Mouse (Mus musculus) gastrocnemius, adult 2 months (tissue): Measurements from ENCODE around the gene Il4ra. TPM values are rescaled to one million over a fixed set of nuclear protein-coding genes. Genes with fewer than 3 reads are reported as not detected.

ENCODE experiments used
- DNase-seq: peaks from one replicate; pipeline ENCODE4 v3.0.0; 2022
- H3K27ac ChIP-seq: fragments of 200-600 bp; 2 replicates; pipeline ENCODE4 v1.8.1; 2022; ENCODE audit warnings: mild to moderate bottlenecking
- H3K4me3 ChIP-seq: fragments of 200-600 bp; 2 replicates; pipeline ENCODE4 v1.8.1; 2022; ENCODE audit warnings: mild to moderate bottlenecking, moderate library complexity
- CTCF ChIP-seq: fragments of 200-600 bp; IDR thresholded peaks from 2 replicates; pipeline ENCODE4 v1.8.1; 2022; ENCODE audit warnings: antibody characterized with exemption, mild to moderate bottlenecking, moderate library complexity
- intact Hi-C: fragments of 180-260 bp; cut with DNase I; formaldehyde crosslinking; loops from one replicate; pipeline ENCODE4 v1.15.1; 2025
- total RNA-seq, 2 experiments: library from RNA; stranded (reverse); gene quantifications; 2 replicates each; pipeline ENCODE4 v1.2.3; 2021

Il4ra gene
- total RNA-seq, 2 experiments from 2014 or later, result 5.1 to 6.5 TPM

GRCm38 (mm10) chr7:125564316-125565024 is 12.6 kb downstream of the Il4ra start:
- no peak for TF ChIP-seq CTCF
- no peak overlapping the region for H3K27ac ChIP-seq
- intact Hi-C loops, result no loop called here
- H3K4me3 ChIP-seq, result no peak overlapping the region
- DNase-seq, result no peak

- intact Hi-C loops, result no loop called here
- no peak for TF ChIP-seq CTCF
Observed at GRCm38 (mm10) chr7:125565516-125566285, 13.8 kb downstream of the Il4ra start.

GRCm38 (mm10) chr7:125566420-125566819 is 14.5 kb downstream of the Il4ra start:
- no peak for DNase-seq
- intact Hi-C loops, result no loop called here
- TF ChIP-seq CTCF, result no peak
- Histone ChIP-seq H3K27ac (peak overlapping the region; percentile 38; the same call in 1 of the 2 replicates), H3K4me3 (no peak overlapping the region)

More at GRCm38 (mm10) chr7:125565516-125566285, 13.8 kb downstream of the Il4ra start:
- no peak for DNase-seq
- Histone ChIP-seq H3K27ac (peak overlapping the region; percentile 38; the same call in 1 of the 2 replicates), H3K4me3 (no peak overlapping the region)

- Histone ChIP-seq H3K27ac (no peak overlapping the region), H3K4me3 (no peak overlapping the region)
- intact Hi-C loops, result no loop called here
- no peak for DNase-seq
- TF ChIP-seq CTCF, result no peak
Observed at GRCm38 (mm10) chr7:125568888-125569287, 17.0 kb downstream of the Il4ra start.

- TF ChIP-seq CTCF, result no peak
- no peak overlapping the region for H3K4me3 ChIP-seq
- H3K27ac ChIP-seq, result no peak overlapping the region
- DNase-seq, result no peak
- intact Hi-C loops, result no loop called here
Observed at GRCm38 (mm10) chr7:125571891-125572290, 20.0 kb downstream of the Il4ra start.

GRCm38 (mm10) chr7:125572737-125573136 is 20.8 kb downstream of the Il4ra start:
- H3K4me3 ChIP-seq, result no peak overlapping the region
- H3K27ac ChIP-seq, result peak overlapping the region; percentile 24
- intact Hi-C loops, result no loop called here
- DNase-seq, result peak; percentile 47
- TF ChIP-seq CTCF, result no peak

GRCm38 (mm10) chr7:125573849-125574248 is 21.9 kb downstream of the Il4ra start:
- Histone ChIP-seq H3K4me3 (no peak overlapping the region), H3K27ac (no peak overlapping the region)
- no peak for DNase-seq
- intact Hi-C loops, result no loop called here
- TF ChIP-seq CTCF, result no peak

- intact Hi-C loops, result loop anchor here (5.0 kb wide), 1 partner anchor 83 kb away; the partner anchor contains the start of gene Nsmce1
- DNase-seq, result no peak
Observed at GRCm38 (mm10) chr7:125574832-125575231, 22.9 kb downstream of the Il4ra start.

GRCm38 (mm10) chr7:125575738-125576540 is 24.0 kb downstream of the Il4ra start:
- intact Hi-C loops, result loop anchor here (5.0 kb wide), 1 partner anchor 84 kb away; the partner anchor contains the start of gene Nsmce1
- DNase-seq, result no peak
- TF ChIP-seq CTCF, result no peak
- H3K4me3 ChIP-seq, result no peak overlapping the region
- no peak overlapping the region for H3K27ac ChIP-seq

More at GRCm38 (mm10) chr7:125574832-125575231, 22.9 kb downstream of the Il4ra start:
- Histone ChIP-seq H3K27ac (no peak overlapping the region), H3K4me3 (no peak overlapping the region)
- no peak for TF ChIP-seq CTCF

GRCm38 (mm10) chr7:125576982-125577381 is 25.1 kb downstream of the Il4ra start:
- DNase-seq, result peak; percentile 78
- TF ChIP-seq CTCF, result no peak
- intact Hi-C loops, result loop anchor here (5.0 kb wide), 1 partner anchor 85 kb away; the partner anchor contains the start of gene Nsmce1
- Histone ChIP-seq H3K27ac (peak overlapping the region; percentile 49; the same call in 1 of the 2 replicates), H3K4me3 (no peak overlapping the region)

GRCm38 (mm10) chr7:125577486-125578088 is 25.7 kb downstream of the Il4ra start:
- intact Hi-C loops, result loop anchor here (5.0 kb wide), 1 partner anchor 85 kb away; the partner anchor contains the start of gene Nsmce1
- Histone ChIP-seq H3K27ac (peak overlapping the region; percentile 49; the same call in 1 of the 2 replicates), H3K4me3 (no peak overlapping the region)
- DNase-seq, result no peak
- no peak for TF ChIP-seq CTCF

GRCm38 (mm10) chr7:125578106-125578505 is 26.2 kb downstream of the Il4ra start:
- no peak for DNase-seq
- Histone ChIP-seq H3K27ac (peak overlapping the region; percentile 49; the same call in 1 of the 2 replicates), H3K4me3 (no peak overlapping the region)
- TF ChIP-seq CTCF, result no peak
- intact Hi-C loops, result loop anchor here (5.0 kb wide), 1 partner anchor 86 kb away; the partner anchor contains the start of gene Nsmce1
